Mouse (Mus musculus): ENCODE measurements around the gene Sco1.

Sco1 gene

DNA sequence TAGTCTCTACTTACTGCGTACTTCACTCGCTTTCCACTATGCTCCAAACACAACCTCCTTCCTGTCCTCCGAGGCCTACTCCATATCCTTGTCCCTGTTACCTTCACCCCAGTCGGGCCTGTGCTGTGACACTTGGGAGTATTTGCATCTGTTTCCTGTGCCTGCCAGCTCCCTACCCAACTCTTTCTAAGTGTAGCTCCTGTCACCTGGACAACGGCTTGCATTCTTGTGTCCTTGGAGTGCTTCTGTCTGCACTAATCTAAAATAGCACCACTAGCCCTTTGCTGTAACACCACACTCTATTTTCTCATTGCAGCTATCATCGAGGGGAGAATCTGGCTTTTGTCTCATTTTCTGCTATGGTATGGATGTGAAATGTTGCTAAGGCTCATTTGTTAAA is 12.0 kb upstream of the Sco1 start:
- no peak for DNase-seq (ENCODE audit: low read depth in 1 of 2, low spot score in 2 of 2)

DNA sequence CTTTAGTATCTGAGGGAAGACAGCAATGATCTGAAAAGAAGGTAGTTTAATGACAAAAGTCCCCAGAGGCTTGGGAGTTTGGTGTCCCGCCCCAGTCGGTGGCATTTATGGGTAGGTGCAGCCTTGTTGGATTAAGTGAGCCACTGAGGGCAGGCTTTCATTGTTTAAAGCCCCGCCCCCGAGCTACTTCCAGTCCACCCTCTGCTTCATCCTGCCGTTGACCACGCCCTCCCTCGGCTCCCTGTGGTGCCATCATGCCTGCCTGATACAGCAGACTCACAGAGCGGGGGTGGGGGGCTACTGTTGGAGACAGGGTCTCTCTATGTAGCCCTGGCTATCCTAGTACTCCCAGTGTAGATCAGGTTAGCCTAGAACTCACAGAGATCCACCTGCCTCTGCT is 9.5 kb upstream of the Sco1 start:
- no peak for DNase-seq (ENCODE audit: low read depth in 1 of 2, low spot score in 2 of 2)

DNA sequence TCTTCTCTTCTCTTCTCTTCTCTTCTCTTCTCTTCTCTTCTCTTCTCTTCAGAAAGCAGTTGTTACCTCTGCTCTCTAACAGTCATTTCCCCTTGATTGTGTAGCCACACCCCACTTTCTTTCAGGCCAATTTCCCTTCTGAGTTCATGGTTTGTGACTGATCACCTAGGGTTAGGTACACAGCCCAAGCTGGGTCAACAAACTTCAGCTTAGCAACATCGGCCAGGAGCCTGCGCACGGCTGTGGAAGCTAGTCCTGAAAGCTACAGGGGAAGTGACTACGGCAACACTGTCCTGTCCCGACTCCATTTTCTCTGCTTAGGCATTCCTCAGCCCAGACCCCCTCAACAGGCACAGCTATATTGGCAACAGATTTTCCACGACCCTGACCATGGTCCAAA is 7.5 kb upstream of the Sco1 start:
- no peak for DNase-seq (ENCODE audit: low read depth in 1 of 2, low spot score in 2 of 2)

DNA sequence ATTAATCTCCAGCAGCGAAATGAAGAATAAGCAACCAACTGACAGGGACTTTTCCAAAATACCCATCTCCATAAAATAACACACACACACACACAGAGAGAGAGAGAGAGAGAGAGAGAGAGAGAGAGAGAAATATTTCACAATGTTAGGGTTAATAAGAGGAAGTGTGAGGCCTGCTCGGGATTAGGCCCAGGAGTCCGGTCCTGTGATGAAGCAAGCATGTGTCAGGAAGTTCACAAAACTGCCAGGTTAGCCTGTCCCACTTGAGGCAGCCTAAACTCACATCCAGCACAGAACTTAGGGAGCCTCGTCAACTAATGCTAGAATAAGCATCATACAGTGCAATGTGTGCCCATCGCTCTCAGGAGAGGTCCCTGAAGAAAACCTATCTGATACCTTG is 5.3 kb upstream of the Sco1 start:
- DNase-seq (ENCODE audit: low read depth in 1 of 2, low spot score in 2 of 2): no peak

DNA sequence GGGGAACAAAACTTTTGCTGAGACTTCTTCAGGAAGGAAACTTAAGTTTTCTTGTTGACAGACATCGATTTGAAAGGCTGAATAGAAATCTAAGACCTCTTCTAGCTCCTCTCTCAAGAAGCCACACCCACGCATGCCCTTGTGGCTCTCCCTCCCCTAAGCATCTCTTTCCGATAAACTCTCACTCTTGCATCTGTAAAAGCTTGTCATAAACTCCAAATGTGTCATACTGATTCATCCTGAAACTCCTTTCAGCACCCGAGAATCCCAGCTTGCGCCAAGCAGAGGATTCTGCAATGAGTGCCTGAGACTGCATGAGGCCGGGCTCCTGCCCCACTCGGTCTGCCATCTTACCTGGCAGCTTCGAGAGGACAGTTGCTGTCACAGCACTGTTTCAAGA is 4.0 kb upstream of the Sco1 start:
- no peak for DNase-seq (ENCODE audit: low read depth in 1 of 2, low spot score in 2 of 2)

DNA sequence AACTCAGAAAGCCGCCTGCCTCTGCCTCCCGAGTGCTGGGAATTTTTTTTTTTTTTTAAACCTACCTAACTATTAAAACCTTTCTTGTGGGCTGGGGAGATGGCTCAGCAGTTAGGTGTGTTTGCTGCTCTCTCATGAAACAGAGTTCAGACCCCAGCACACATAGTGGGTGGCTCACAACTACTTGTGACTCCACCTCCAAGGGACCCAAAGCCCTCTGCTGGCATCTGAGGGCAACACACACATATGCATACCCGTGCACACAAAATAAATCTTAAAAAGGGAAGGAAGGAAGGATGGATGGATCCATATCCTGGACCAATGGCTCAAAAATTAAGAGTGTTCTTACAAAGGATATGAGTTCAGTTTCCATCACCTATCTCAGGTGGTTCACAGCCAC is 3.2 kb upstream of the Sco1 start:
- DNase-seq (ENCODE audit: low read depth in 1 of 2, low spot score in 2 of 2): no peak

DNA sequence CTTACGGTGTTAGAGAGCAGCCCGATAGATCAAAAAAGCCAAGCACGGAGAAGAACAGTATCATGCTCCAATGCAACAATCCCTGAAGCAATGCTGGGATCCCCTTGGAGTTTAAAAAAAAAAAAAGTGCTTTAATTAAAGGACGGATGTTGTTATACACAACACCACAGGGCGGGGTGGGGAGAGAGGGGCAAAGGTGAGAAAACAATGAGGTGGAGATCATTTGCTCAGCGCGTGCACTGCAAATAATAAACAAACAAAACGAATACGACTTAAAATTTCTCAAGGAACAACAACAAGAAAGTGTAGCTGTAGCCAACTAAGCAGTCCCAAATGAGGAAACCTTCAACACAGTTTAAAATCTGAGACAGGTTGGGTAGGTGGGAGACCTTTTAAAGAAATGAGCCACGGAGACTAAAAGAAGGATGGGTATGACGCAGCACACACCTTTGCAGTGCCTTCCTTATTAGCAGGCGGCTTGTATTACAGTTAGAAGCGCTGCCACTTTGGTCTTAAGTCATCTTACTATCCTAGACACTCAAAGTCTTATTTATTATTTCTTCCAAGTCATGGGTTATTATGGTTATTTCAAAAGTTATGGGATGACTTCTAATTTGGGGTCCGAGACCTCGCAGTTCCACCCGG is 672 bp upstream of the Sco1 start:
- no peak for DNase-seq (ENCODE audit: low read depth in 1 of 2, low spot score in 2 of 2)

DNA sequence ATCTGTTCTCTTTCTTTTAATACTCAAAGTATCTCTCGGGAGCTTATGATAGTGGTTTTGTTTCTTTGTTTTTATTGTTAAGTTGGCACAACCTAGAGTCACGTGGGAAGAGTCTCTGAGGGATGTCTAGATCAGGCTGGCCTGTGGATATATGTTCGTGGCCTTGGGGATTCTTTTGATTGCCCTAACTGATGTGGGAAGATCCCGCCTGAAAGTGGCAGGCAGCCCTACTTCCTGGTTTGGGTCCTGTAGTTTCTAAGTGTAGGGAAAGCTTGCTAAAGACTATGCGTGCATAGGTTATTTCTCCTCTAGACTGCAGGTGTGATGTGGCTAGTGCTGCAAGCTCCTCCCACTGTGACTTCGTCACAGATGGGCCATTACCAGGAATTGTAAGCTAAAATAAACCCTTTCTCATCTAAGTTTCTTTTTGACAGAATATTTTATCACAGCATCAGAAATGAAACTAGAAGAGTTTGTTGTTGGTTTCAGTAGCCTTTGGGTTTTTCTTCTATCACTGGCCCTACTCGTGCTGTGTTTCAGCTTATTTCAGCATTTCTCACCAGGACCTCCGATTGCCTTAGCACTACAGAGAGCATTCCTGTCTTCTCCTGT is 2.4 kb downstream of the Sco1 start:
- DNase-seq (ENCODE audit: low read depth in 1 of 2, low spot score in 2 of 2): no peak

DNA sequence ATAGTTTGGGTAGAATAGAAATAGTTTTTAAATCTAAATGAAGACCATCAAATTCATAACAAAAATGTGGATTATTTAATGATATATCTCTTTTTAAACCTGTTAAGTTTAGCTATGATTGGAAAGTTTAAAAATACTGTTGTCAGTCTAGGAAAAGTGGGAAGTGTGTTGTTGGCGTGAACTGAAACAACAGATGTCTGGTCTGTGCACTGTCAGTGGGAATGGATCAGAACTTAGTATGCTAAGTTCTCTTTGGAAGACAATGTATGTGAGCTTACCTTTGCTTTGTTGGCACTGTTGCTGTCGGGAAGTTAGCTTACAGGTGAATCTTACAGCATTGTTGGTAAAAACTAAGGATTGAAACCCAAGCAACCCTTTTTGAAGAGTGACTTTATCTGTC is 8.8 kb downstream of the Sco1 start:
- no peak for DNase-seq (ENCODE audit: low read depth in 1 of 2, low spot score in 2 of 2)

DNA sequence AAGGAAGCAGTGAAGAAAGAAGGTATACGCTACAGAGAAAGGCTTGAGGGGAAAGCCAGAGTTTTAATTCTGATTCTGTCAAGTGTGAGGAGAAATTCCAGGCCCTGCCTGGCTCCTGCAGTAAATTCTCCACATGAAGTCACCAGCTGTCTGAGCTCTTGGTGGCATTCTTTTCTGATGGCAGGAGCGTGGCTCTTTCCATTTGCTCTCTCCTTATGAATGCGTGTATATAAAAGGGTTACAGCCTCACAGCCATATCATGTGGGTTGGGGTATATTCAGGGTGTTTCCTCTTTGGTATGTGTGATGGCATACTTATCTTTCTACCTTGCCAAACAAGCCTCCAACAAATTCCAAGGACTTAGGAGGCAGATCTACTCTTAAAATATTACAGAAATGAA is 10.3 kb downstream of the Sco1 start:
- no peak for DNase-seq (ENCODE audit: low read depth in 1 of 2, low spot score in 2 of 2)

DNA sequence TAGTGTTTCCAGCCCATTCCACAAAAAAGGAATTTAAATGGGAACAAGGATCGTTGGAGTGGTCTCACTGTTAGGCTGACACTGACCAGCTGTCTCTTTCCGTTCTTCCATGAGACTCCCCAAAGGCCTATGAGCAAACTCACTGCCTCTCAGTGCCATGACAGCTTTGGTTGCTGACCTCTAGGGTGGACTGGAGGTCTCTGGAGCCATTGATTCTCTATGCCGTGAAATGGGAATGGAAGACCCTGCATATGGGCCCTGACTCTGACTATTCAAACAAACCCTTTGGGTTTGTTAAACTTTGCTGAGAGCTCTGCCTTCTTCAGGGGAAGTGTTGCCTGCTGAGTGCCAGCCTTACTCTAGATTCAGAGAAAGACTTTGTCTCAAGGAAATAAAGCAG is 15.3 kb downstream of the Sco1 start:
- DNase-seq (ENCODE audit: low read depth in 1 of 2, low spot score in 2 of 2): no peak

DNA sequence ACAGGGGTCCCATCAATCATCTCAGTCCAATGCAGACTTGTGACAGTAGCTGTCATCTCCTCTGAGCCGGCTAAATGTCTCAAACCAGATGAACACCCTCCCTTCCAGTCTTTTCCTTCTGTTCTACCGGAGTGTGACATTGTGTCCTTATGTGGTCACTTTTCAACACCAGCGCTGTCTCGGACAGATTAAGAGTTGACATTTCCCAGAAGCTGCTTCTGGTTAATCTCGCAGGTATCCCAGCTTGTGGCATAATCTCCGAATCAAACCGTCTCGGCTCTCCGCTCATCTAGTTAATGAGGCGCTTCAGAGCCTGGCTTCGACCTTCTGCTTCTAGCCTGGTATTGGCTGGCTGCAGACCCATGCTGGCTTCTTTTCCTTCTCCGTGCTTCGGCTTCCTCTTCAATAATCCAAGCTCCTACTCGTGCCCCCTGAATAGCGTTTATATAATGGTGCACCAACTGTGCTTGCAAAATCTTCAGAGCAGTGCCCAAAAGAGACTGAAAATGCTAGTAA is 20.2 kb downstream of the Sco1 start:
- no peak for DNase-seq (ENCODE audit: low read depth in 1 of 2, low spot score in 2 of 2)

DNA sequence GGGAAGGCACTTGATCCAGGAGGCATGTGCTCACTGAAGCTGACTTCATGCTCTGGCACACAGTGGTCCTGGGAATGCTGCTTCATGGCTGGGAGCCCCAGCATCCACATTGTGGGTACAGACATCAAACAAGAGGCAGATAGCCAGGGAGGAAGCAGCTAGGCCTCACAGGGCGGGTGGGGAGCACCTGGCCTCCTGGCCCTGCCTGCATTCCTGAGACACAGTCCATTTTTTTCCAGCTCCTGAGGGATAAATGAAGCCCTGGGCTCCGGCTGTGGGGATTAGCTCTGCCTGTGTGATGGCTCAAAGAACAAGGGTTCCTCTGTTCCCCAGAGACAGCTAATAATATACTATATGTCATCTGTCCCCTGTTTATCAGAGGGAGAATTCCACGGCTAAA is 22.6 kb downstream of the Sco1 start:
- no peak for DNase-seq (ENCODE audit: low read depth in 1 of 2, low spot score in 2 of 2)

DNA sequence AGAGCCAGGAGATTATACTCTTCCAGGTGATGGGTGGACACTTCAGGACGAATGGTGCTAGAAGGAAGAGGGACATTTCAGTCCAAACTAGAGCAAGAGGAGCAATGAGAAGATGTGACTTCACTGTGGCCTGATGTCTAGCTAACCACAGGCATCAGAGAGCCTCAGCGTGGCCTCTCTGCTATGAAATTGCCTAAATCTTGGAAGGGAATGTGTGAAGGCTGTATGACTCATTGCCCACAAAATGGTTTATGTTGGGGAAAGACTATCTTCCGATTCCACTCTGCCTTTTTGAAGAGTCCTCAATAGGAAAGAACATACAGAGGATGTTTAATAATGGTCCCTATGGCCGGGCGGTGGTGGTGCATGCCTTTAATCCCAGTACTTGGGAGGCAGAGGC is 24.3 kb downstream of the Sco1 start:
- no peak for DNase-seq (ENCODE audit: low read depth in 1 of 2, low spot score in 2 of 2)

DNA sequence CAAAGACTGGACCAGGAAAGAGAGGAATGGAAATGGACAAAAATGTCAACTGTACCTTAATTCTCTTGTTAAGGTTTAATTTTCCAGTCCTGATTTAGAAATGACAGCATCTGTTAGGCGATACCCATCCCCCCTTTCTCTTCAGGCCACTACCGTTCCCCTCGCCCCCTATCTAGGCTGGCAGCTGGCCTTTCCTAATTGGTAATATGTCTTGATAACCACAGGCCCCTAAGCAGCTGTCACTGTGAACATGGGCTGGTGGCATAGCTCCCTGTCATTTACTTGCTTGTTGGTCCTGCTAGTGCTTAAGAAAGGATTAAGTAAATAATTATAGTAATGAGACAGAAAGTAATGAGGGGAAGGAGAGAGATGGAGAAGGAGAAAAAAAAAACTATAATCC is 25.0 kb downstream of the Sco1 start:
- no peak for DNase-seq (ENCODE audit: low read depth in 1 of 2, low spot score in 2 of 2)

DNA sequence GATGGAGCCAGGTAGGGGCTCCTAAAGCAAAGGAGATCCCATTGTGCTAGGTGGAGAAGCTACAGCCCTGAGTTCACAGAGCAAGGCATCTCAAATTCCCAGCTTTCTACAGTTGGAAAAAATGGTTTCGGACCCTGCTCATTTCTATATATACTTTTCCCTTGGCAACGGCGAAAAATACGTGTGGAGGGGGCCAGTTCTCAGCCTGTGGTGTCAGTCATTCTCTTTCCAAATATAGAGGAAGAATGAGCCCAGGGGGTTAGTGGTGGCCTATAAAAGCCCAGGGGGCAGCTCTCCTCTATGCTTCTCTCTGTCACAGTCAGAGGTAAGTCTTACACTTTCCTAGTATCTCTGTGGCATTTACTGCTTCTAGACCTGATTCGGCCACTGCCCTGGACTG is 25.5 kb downstream of the Sco1 start, which contains the start of gene Myh3:
TSS of gene Myh3 (plus strand) at position 301 of the 400 bp plus-strand sequence.
- DNase-seq (ENCODE audit: low read depth in 1 of 2, low spot score in 2 of 2): no peak

DNA sequence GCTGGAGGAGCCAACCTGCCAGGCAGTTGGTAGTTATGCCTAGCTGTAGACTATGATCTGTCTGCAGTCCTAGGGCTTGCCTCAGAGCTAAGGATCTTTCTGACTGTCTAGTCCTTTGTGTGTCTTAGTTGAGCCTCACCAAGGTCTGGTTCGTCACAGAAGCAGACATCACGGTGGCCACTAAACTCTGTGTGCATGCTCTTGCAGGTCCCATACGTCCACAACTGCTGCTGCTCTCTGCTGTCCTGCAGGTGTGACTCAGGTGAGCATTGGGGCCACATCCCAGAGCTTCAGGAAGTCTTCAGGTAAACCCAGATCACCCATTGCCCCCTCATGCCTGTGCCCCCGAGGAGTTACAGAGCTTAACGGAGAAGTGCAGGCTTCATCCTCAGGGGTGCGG is 26.4 kb downstream of the Sco1 start:
- DNase-seq (ENCODE audit: low read depth in 1 of 2, low spot score in 2 of 2): no peak

DNA sequence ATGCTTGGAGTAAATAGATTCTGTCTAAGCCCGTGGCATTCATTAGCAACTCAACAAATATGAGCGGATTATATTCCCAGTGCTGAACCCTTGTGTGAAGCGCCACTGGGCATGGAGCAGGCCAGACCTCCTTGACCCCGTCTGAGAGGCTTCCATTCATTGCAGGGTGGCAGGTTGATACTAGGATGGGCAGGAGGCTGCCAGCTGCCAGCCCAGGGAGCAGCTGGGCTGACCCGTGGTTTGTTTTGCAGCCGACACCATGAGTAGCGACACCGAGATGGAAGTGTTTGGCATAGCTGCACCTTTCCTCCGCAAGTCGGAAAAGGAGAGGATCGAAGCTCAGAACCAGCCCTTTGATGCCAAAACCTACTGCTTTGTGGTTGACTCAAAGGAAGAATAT is 27.3 kb downstream of the Sco1 start:
- no peak for DNase-seq (ENCODE audit: low read depth in 1 of 2, low spot score in 2 of 2)

DNA sequence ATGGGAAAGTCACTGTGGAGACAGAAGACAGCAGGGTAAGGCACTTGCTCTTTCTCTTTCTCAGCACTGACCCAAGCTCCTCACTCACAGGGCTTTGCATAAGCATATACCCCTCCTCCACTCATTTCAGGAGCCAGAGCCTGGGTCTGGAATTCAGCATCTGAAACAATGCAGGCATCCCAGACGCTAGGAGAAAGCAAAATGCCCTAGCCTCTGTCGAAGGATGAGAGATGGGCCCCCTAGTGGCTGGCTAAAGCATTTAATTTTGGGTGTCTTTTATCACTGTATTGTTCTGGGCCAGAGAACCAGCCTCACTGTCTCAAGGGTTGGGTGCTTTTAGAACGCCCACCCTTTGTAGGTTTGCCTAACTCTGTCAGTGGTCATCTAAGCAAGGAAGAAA is 27.7 kb downstream of the Sco1 start:
- DNase-seq (ENCODE audit: low read depth in 1 of 2, low spot score in 2 of 2): no peak

DNA sequence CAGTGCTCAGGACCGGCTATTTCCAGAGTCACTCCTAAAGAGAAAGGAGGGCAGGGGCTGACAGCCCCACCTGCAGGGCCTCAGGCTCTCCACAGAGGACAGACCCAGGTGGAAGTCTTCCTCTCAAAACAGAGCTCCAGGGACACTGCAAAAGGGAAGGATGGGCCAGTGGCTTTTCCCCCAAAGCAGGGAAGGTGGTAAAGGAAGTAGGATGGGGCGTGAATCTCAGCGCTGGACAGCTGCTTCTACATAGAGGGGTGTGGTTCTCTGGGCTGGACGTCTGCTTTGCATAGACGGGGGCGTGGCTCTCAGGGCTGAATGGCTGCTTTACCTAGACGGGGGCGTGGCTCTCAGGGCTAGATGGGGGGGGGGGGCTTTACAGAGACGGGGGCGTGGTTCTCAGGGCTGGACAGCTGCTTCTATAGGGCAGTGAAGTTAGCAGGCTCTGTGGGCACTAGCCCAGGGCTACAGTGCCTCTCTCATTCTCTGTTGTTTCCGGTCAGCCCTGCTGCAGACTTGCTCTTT is 28.7 kb downstream of the Sco1 start:
- DNase-seq (ENCODE audit: low read depth in 1 of 2, low spot score in 2 of 2): no peak

DNA sequence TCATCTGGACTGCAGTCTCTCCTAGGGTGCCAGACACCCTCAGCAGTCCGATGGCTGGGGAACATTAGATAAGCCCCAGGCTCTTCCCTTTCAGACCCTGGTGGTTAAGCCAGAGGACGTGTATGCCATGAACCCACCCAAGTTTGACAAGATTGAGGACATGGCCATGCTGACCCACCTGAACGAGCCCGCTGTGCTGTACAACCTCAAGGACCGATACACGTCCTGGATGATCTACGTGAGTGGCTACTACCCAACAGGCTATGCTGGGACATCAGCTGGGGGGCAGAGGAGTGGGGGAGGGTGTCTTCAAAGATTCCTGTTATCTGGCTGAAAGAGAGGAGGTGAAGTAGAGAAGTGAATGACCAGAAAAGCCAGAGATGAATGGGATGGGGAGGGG is 29.7 kb downstream of the Sco1 start:
- DNase-seq (ENCODE audit: low read depth in 1 of 2, low spot score in 2 of 2): no peak

DNA sequence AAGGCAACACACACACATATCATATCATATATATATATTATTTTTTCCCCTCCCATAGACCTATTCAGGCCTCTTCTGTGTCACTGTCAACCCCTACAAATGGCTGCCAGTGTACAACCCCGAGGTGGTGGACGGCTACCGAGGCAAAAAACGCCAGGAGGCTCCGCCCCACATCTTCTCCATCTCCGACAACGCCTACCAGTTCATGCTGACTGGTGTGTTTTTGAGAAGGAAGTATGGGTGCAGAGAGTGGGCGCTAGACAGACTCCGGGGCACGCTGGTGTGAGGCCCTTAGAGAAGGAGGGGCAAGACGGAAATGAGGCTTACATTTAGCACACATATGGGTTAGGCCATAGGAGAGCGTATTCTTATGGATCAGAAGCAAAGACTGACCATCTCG is 30.3 kb downstream of the Sco1 start:
- DNase-seq (ENCODE audit: low read depth in 1 of 2, low spot score in 2 of 2): no peak

DNA sequence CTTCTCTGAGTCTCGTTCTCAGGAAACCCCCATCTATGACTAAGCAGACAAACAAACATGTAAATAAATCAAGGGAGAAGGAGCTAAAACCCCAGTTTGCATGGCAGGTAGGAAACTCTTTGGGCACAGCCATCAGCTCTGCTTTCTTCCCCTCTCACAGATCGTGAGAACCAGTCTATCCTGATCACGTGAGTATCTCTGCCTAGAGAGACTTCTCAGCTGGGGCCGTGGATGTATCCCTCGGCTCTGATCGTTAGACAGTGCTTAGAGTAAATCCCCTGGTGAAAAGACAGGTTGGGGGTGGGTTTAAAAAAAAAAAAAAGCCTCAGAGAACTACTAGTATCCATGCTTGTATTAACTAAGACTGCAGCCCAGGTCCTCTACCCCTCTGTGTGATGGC is 30.8 kb downstream of the Sco1 start:
- DNase-seq (ENCODE audit: low read depth in 1 of 2, low spot score in 2 of 2): no peak
